Mouse (Mus musculus) heart, postnatal 14 days (tissue): ENCODE measurements around the gene Rnf145. TPM values are rescaled to one million over a fixed set of nuclear protein-coding genes. Genes with fewer than 3 reads are reported as not detected.
A peak's percentile ranks its signal among the peaks of the same experiment; 100 is the strongest.

ENCODE experiments used
- DNase-seq, 2 experiments: peaks; one replicate each; pipeline ENCODE4 v3.0.0; 2021 to 2022
- intact Hi-C: fragments of 180-260 bp; cut with DNase I; formaldehyde crosslinking; loops from one replicate; pipeline ENCODE4 v1.15.1; 2025
- total RNA-seq, 2 experiments: library from RNA; stranded (reverse); gene quantifications; 2 replicates each; pipeline ENCODE4 v1.2.3; 2021

Rnf145 gene
- total RNA-seq, 2 experiments from 2014 or later, result 21.8 to 28.8 TPM

DNA sequence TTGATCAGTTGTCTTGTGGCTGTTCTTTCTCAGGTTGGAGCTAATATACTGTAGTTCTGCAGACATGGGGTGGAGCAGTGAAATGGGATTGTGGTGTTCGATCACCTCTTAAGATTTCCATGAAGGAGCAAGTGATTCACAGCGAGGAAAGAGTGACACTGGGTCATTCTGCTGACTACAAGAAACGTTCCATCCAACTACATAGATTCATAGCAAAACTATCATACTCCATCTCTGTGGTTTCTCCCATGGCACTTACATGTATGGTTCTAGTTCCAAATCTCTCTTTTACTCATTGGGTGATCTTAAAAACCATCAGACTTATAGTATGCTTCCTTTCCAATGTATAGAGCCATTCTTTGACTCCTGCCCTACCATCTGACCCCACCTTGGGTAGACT is 14.0 kb upstream of the Rnf145 start:
- intact Hi-C loops, result no loop called here
- no peak for DNase-seq

DNA sequence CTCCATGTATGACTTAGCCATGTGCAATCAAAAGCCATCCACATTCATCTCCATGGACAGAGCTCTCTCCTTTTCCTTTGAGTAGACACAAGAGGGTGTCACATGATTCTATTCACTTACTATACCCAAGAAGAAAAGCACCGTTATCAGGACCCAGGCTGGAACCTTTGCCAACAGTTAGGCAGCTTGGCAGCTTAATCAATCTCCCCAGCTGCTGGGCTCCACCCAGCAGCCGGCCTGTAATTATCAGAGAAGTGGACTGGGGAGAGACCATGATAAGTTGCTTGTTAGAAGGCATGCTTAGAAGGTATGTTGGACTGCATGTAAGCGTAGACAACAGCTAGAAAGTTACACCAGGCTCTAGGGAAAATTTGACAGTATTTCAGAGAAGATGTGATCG is 9.9 kb upstream of the Rnf145 start:
- no peak for DNase-seq

DNA sequence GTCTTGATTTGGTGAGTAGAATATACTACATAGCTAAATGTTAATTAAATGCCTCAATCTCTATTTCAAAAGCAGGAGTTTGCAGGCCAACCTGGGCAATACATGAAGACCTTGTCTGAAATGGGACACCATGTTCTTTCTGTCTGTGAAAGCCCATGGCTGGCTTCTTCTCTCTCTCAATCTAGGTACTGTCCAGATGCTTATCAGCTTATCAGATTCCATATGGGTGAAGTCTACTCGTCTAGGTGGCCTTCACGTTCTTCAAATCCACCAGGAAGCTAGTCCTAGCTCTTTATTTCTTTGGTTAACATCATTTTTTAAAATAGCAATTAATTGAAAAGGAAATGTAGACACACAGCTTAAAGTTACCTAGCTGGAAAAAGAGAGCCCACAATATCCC is 8.9 kb upstream of the Rnf145 start:
- no peak for DNase-seq
- intact Hi-C loops, result no loop called here

More for the DNA sequence above, 9.9 kb upstream of the Rnf145 start:
- intact Hi-C loops, result no loop called here

DNA sequence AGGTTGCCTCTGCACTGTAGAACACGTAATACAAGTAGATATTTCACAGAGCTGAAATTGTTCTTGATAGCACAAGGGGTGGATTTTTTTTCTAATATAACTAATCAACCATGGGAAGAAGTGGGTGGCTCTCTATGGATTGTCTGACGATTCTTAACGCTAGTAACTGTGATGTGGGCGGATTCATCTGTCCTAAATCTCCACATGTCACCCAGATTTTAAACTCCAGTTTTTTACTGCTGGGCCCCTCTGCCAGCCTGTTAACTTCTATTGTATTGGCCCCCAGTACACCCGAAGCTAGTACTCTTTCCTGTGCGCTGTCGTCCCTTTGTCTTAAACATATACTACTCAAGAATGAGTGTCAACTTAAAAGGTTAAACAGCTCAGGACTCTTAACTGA is 8.4 kb upstream of the Rnf145 start:
- intact Hi-C loops, result no loop called here
- DNase-seq, result no peak

DNA sequence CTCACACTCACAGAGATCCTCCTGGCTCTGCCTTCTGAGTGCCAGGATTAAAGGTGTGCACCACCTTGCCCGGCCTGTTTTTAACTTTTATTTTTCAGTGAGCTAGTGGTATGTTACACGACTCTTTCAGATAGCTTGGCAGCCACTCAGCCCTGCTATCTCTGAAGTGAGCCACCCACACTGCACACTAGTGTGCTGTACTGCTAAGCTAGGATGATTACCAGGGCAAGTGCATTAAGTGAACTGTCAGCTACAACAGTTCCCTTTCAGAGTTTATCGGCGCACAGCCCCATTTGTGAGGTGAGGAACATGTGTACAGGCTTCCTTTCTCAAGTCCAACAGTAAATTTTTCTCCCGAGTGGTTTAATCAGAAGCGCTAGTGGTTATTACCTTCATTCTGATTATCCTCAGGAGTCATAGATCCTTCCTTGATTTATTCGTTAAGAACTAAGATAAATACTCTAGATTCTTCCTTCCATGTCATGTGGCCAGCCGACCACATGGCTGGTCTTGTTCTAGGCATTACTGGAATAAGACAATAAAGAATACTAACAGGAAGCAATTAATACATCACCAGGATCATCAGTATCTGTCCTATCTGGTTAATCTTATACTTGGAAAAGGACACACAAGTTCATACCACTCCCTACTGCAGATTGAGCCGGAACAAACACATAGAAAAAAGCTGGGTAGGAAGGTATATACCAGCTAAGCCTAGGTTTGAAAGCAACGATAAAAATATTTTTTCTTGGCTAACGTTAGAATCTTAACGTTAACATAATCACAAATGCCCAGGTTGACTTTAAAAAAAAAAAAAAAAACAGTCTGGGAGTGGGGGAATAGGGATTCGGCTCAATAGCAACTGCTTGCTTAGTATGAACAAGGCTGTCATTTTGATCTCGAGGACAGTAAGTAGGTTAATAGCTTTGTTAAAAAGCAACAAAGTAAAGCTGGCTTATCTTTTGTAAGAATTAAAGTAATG is 6.4 kb upstream of the Rnf145 start:
- intact Hi-C loops, result no loop called here
- no peak for DNase-seq

DNA sequence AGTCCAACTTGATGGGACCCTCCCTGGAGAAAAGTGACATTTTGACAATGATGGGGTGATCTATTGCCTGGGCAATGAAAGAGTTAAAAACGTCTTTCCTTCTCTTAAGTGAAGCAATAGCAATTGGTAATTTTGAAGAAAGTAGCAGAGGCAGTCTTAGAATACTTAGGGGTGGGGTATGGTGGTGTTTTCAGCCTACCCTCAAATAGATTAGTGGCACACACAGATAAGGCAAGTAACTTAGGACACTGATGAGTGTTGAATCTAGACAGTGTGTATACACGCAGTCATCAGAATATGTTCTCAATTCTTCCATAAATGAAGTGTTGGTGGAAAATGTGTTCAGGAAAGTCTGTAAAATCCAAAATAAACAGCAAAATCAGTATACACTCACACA is 5.7 kb upstream of the Rnf145 start:
- no peak for DNase-seq
- intact Hi-C loops, result no loop called here

GRCm38 (mm10) chr11:44514666-44515065 is 4.1 kb upstream of the Rnf145 start:
- DNase-seq, result no peak
- intact Hi-C loops, result no loop called here

GRCm38 (mm10) chr11:44516362-44516761 is 2.4 kb upstream of the Rnf145 start:
- intact Hi-C loops, result no loop called here

GRCm38 (mm10) chr11:44517561-44518280 is 1.0 kb upstream of the Rnf145 start:
- intact Hi-C loops, result no loop called here
- DNase-seq, result no peak

More at GRCm38 (mm10) chr11:44516362-44516761, 2.4 kb upstream of the Rnf145 start:
- DNase-seq, result no peak

GRCm38 (mm10) chr11:44519096-44519949 is 559 bp downstream of the Rnf145 start:
- no peak for DNase-seq

GRCm38 (mm10) chr11:44519950-44520761 is 1.4 kb downstream of the Rnf145 start:
- intact Hi-C loops, result loop anchor here (1.0 kb wide), 1 partner anchor 50 kb away; the partner anchor contains the start of gene Ublcp1
- DNase-seq, result peak; percentile 70 to 73

More at GRCm38 (mm10) chr11:44519096-44519949, 559 bp downstream of the Rnf145 start:
- intact Hi-C loops, result loop anchor here (1.0 kb wide), 1 partner anchor 49 kb away; the partner anchor contains the start of gene Ublcp1

- no peak for DNase-seq
- intact Hi-C loops, result no loop called here
Observed at GRCm38 (mm10) chr11:44522594-44522993, 3.8 kb downstream of the Rnf145 start.

DNA sequence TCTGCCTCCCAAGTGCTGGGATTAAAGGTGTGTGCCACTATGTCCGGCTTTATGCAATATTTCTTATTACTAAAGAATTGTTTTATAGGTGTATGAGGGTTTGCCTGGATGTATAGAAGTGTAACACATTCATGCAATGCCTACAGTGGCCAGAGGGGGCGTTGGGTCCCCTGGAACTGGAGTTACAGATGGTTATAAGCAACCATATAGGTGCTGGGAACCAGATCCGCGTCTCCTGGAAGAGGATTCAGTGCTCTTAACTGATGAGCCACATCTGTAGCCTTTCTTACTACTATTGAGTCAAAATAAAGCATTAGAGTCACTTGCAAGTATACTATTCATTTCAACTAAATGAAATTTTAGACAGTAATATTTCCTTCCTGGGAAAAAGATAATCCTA is 7.0 kb downstream of the Rnf145 start:
- intact Hi-C loops, result no loop called here
- DNase-seq, result no peak

DNA sequence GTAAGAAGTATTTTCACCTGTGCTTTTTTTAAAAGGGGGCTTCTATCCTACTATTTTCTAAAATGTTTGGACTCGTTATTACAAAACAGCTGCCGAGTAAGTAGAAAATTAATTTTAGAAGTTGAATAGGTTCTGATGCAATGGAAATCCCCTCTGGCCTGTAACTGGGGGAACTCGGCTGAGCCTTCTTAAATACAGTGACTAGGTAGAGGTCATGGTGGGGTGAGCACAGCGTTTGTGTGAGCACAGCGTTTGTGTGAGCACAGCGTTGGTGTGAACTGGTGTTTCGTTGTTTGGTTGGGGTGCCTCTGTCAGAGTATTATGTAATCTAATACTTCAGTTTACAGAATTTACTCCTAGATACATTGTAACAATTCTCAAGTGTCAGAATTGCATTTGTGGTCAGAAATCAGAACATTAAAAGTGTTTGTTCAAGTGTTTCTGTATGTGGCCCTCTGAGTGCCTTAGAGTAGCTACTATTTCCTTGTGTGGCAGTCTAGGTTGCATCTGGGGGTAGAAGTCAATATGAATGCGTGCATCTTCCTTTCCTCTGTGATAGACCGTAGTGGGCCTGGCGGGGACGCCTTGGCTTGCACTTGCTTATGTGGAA is 8.0 kb downstream of the Rnf145 start:
- intact Hi-C loops, result no loop called here
- DNase-seq, result no peak

GRCm38 (mm10) chr11:44528560-44529199 is 9.9 kb downstream of the Rnf145 start:
- intact Hi-C loops, result no loop called here
- DNase-seq, result no peak

GRCm38 (mm10) chr11:44529200-44529599 is 10.4 kb downstream of the Rnf145 start:
- intact Hi-C loops, result no loop called here
- DNase-seq, result no peak

DNA sequence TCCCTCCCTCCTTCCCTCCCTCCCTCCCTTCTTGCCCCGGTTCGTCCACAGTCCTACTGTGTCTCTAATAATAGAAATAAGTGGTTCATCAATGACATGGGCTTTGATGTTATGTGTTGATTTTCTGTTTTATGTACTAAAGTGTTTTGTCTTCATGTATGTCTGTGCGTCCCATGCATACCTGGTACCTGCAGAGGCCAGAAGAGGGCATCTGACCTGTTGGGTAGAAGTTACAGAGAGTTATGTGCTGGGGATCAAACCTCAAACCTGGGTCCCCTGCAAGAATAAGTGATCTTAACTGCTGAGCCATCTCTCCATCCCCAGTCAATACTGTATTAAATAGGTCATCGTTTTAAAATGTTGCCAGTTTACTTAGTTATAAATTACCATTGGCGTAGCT is 11.0 kb downstream of the Rnf145 start:
- intact Hi-C loops, result no loop called here
- no peak for DNase-seq

- intact Hi-C loops, result no loop called here
- no peak for DNase-seq
Observed at GRCm38 (mm10) chr11:44530382-44530781, 11.6 kb downstream of the Rnf145 start.

GRCm38 (mm10) chr11:44530867-44531266 is 12.1 kb downstream of the Rnf145 start:
- DNase-seq, result no peak
- intact Hi-C loops, result no loop called here
